Mouse (Mus musculus): Measurements from ENCODE around the gene Pole3. TPM values are rescaled to one million over a fixed set of nuclear protein-coding genes. Genes with fewer than 3 reads are reported as not detected.

Gene Pole3
- polyA plus RNA-seq, 2 experiments, result 51.4 to 77.9 TPM

DNA sequence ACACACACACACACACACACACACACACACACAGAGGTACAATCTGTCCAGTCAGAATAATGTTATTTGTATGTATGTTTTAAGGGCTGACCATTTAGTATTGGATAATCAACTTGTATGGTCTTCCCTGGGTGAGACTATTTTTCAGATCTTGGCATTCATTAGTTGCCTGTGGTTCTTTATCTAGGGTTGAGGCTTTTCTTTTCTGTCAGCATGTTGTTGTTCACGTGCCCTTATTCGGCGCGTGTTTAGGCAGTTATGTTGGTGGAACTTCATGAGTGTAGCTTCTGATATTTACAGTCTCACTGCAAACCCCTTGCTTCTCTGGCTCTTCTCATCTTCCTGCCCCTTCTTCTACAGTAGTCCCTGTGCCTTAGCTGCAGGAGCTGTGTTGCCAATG, 2.8 kb upstream of the Pole3 start:
- no peaks in the 10 kb centered on the region for H3K27me3 ChIP-seq (ENCODE audit: control insufficient read depth, insufficient read depth, low read length)
- ATAC-seq (ENCODE audit: low FRiP score, low read depth), result no peak
- no peaks in the 10 kb centered on the region for H3K9me3 ChIP-seq (ENCODE audit: control insufficient read depth, low read length)

DNA sequence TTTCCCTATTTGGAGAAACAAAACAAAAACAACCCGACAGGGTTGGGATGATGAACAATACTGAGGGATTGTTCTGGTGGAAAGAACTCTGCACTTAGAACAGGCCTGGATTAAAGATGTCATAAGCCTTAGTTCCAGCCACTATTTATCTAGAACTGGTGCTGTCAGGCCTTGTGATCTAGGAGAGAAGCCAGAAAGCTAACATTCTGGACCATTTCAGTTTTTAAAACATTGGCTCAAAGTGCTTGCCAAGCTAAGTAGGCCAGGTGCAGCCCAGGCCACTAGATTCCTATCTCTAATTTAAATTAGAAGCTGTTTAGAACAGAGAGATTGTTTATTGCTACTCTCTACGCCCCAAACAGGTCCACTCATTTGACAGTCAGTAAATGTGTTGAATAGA, 1.4 kb upstream of the Pole3 start:
- WGBS, result 59% methylated on average over 2 of the region's 2 CpGs

More for the DNA sequence above, 2.8 kb upstream of the Pole3 start:
- 85% methylated on average over 4 of the region's 4 CpGs for WGBS
- Histone ChIP-seq H3K36me3 (ENCODE audit: control insufficient read depth, insufficient read depth, low read length) (peaks cover 10% of the 10 kb centered on the region; the same call in 1 of the 2 replicates), H3K4me3 (replicated peaks; ENCODE audit: low read length) (no peak overlapping the region), H3K27ac (replicated peaks; ENCODE audit: low read depth, low read length) (no peak overlapping the region), H3K4me1 (ENCODE audit: control insufficient read depth, insufficient read depth, low read length) (peaks cover 10% of the 10 kb centered on the region; the same call in 1 of the 2 replicates), H3K9ac (ENCODE audit: low read depth, low read length, severe bottlenecking) (no peak overlapping the region), H3K4me2 (replicated peaks; ENCODE audit: low read depth, low read length, severe bottlenecking) (no peak overlapping the region)
- DNase-seq (ENCODE audit: low spot score), result no peak
- TF ChIP-seq POLR2A (IDR thresholded peaks at IDR 0.05; ENCODE audit: borderline replicate concordance, extremely low read depth, insufficient read depth, insufficient read length), result no peak

DNA sequence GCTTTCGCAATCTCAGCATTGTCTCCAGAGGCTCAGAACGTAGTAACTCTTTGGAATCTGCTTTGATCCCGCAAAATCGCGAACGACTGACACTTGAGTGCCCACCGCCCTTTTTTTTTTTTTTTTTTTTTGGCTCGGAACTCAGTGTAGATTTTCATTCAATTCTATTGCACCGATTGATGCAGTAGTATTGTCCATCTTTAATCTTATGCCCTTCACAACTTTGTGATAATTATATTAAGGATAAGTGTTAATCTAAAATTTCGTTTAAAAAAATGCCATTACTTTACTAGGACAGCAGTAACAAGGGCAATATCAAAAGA, 582 bp upstream of the Pole3 start:
- no peak for TF ChIP-seq POLR2A (IDR thresholded peaks at IDR 0.05; ENCODE audit: borderline replicate concordance, extremely low read depth, insufficient read depth, insufficient read length)
- Histone ChIP-seq H3K4me3 (replicated peaks; ENCODE audit: low read length) (peak overlapping the region; percentile 56), H3K36me3 (ENCODE audit: control insufficient read depth, insufficient read depth, low read length) (peaks cover 10% of the 10 kb centered on the region; the same call in 1 of the 2 replicates), H3K27ac (replicated peaks; ENCODE audit: low read depth, low read length) (no peak overlapping the region), H3K27me3 (ENCODE audit: control insufficient read depth, insufficient read depth, low read length) (no peaks in the 10 kb centered on the region), H3K9me3 (ENCODE audit: control insufficient read depth, low read length) (no peaks in the 10 kb centered on the region), H3K4me1 (ENCODE audit: control insufficient read depth, insufficient read depth, low read length) (peaks cover 8% of the 10 kb centered on the region; the same call in 1 of the 2 replicates), H3K9ac (ENCODE audit: low read depth, low read length, severe bottlenecking) (no peak overlapping the region), H3K4me2 (replicated peaks; ENCODE audit: low read depth, low read length, severe bottlenecking) (peak overlapping the region; percentile 72)
- ATAC-seq (ENCODE audit: low FRiP score, low read depth) (no peak), DNase-seq (ENCODE audit: low spot score) (no peak)
- WGBS, result 2% methylated on average over 10 of the region's 10 CpGs

More for the DNA sequence above, 1.4 kb upstream of the Pole3 start:
- Histone ChIP-seq H3K4me1 (ENCODE audit: control insufficient read depth, insufficient read depth, low read length) (peaks cover 10% of the 10 kb centered on the region; the same call in 1 of the 2 replicates), H3K4me3 (replicated peaks; ENCODE audit: low read length) (no peak overlapping the region), H3K4me2 (replicated peaks; ENCODE audit: low read depth, low read length, severe bottlenecking) (no peak overlapping the region), H3K27ac (replicated peaks; ENCODE audit: low read depth, low read length) (no peak overlapping the region), H3K36me3 (ENCODE audit: control insufficient read depth, insufficient read depth, low read length) (peaks cover 10% of the 10 kb centered on the region; the same call in 1 of the 2 replicates), H3K9me3 (ENCODE audit: control insufficient read depth, low read length) (no peaks in the 10 kb centered on the region), H3K9ac (ENCODE audit: low read depth, low read length, severe bottlenecking) (no peak overlapping the region), H3K27me3 (ENCODE audit: control insufficient read depth, insufficient read depth, low read length) (no peaks in the 10 kb centered on the region)
- ATAC-seq (ENCODE audit: low FRiP score, low read depth) (no peak), DNase-seq (ENCODE audit: low spot score) (no peak)
- no peak for TF ChIP-seq POLR2A (IDR thresholded peaks at IDR 0.05; ENCODE audit: borderline replicate concordance, extremely low read depth, insufficient read depth, insufficient read length)

DNA sequence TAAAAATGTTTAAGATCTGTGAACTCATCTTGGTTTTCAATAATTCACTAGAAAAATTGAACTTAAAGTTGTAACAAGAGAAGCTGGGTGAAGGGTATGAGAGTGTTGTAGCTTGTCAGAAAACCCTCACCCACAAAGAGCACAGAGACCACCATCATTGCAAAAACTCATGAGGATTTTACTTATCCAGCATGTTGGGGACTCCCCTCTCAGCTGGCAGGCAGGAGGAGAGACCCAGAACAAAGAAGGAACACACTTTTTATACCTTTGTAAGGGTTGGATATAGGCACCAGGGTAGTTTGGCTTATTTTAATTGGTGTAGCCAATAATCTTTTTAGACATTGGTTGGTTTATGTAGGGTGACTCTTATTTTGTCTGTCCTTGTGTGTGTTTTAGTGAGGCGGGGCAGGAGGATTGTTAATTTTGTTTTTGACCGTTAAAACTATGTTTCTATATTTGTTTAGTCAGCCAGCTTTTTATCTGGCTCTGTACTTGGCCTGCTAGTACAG, 3.9 kb downstream of the Pole3 start:
- no peaks in the 10 kb centered on the region for H3K9me3 ChIP-seq (ENCODE audit: control insufficient read depth, low read length)
- 88% methylated on average over 2 of the region's 2 CpGs for WGBS

DNA sequence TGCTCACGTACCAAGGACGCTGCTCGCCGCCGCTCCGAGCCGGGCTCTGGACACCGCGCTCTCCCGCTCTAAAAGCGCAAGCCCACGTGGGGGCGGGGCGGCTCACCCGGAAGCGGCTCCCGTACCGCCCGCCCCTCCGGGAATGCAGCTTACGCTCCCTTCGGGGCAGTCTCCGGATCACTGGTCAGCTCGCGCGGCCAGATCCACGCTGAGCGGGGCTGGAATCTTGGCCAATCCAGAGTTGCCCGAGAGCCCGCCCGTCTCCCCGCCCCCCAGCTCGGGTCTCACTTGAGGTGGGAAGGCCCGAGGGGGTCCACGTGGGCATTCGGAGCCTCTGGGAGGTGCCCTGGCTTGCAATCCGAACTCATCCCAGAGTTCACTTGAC, 5.0 kb downstream of the Pole3 start, which contains the start of gene Alad:
Gene Alad, minus strand, starts transcription at position 70 of the 385 bp plus-strand sequence.
- WGBS, result 2% methylated on average over 15 of the region's 37 CpGs
- TF ChIP-seq POLR2A (IDR thresholded peaks at IDR 0.05; ENCODE audit: borderline replicate concordance, extremely low read depth, insufficient read depth, insufficient read length), result peak; percentile 56; the same call in 1 of the 2 replicates
- Histone ChIP-seq H3K4me2 (replicated peaks; ENCODE audit: low read depth, low read length, severe bottlenecking) (peak within 1 kb of the TSS; percentile 71), H3K9ac (ENCODE audit: low read depth, low read length, severe bottlenecking) (peak within 1 kb of the TSS; percentile 83), H3K27ac (replicated peaks; ENCODE audit: low read depth, low read length) (peak within 1 kb of the TSS; percentile 84), H3K4me1 (ENCODE audit: control insufficient read depth, insufficient read depth, low read length) (peaks cover 28% of the 10 kb centered on the region), H3K27me3 (ENCODE audit: control insufficient read depth, insufficient read depth, low read length) (no peaks in the 10 kb centered on the region), H3K4me3 (replicated peaks; ENCODE audit: low read length) (peak within 1 kb of the TSS; percentile 82), H3K36me3 (ENCODE audit: control insufficient read depth, insufficient read depth, low read length) (peaks cover 10% of the 10 kb centered on the region; the same call in 1 of the 2 replicates), H3K9me3 (ENCODE audit: control insufficient read depth, low read length) (no peaks in the 10 kb centered on the region)
- DNase-seq (ENCODE audit: low spot score), result peak; percentile 80
- ATAC-seq (ENCODE audit: low FRiP score, low read depth), result peak; percentile 79

More for the DNA sequence above, 3.9 kb downstream of the Pole3 start:
- Histone ChIP-seq H3K4me1 (ENCODE audit: control insufficient read depth, insufficient read depth, low read length) (peaks cover 28% of the 10 kb centered on the region), H3K36me3 (ENCODE audit: control insufficient read depth, insufficient read depth, low read length) (peaks cover 10% of the 10 kb centered on the region; the same call in 1 of the 2 replicates), H3K4me2 (replicated peaks; ENCODE audit: low read depth, low read length, severe bottlenecking) (no peak overlapping the region), H3K4me3 (replicated peaks; ENCODE audit: low read length) (peak overlapping the region; percentile 82; the same call in 1 of the 2 replicates), H3K27me3 (ENCODE audit: control insufficient read depth, insufficient read depth, low read length) (no peaks in the 10 kb centered on the region), H3K9ac (ENCODE audit: low read depth, low read length, severe bottlenecking) (no peak overlapping the region), H3K27ac (replicated peaks; ENCODE audit: low read depth, low read length) (no peak overlapping the region)
- DNase-seq (ENCODE audit: low spot score) (no peak), ATAC-seq (ENCODE audit: low FRiP score, low read depth) (no peak)
- TF ChIP-seq POLR2A (IDR thresholded peaks at IDR 0.05; ENCODE audit: borderline replicate concordance, extremely low read depth, insufficient read depth, insufficient read length), result no peak

Data from limb, embryonic 14.5 days (tissue).